Mouse (Mus musculus): ENCODE measurements around the gene Rbms2. TPM values are rescaled to one million over a fixed set of nuclear protein-coding genes. Genes with fewer than 3 reads are reported as not detected.
"Not testable (repeated sequence)": the region's sequence is repeated elsewhere in the genome, so short reads cannot be mapped to it uniquely, and the experiment has no call there.

Gene Rbms2
- total RNA-seq (2022): 10 to 100 TPM; 14.3 to 18.7 (median 17.1) TPM

DNA sequence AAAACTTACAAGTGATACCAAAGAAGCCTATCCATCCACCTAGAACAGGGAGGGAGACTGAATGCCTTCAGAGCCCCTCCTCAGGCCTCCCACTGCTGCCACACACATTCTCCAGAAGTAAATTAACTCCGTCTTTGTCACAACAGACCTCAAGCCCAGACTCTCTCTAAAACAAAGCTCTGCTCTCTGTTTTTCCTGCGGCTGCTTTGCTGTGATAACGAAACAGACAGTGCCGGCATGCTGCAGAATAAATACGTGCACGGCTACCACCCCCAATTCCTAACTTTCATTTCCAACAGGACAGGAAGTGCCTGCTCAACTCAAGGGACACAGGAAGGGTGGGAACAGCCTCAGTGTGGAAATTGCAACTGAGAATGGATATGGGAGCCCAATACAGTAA, at the start of gene Rbms2:
Gene Rbms2 (minus strand): TSS at position 309 of the 400 bp plus-strand sequence.
- DNase-seq (ENCODE audit: low spot score in 2 of 2): no peak

DNA sequence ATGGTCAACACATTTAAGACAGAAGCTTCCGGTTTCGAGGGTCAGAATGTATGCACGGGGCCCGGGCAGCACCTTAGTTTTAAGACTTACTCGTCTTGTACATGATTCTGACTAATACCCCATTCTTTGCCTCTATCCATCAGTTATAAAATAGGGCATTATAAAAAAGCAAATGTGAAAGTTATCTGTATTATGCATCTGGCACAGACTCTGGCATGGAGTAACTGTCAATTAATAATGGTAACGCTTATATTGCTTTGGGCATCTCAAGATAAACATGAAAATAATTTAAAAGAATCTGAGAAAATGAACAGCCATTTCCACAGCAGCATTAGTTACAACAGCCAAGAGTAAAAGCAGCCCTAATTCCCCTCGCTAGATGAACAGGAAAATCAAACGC, 47.9 kb upstream of the Rbms2 start:
- no peak for DNase-seq (ENCODE audit: low spot score in 2 of 2)

DNA sequence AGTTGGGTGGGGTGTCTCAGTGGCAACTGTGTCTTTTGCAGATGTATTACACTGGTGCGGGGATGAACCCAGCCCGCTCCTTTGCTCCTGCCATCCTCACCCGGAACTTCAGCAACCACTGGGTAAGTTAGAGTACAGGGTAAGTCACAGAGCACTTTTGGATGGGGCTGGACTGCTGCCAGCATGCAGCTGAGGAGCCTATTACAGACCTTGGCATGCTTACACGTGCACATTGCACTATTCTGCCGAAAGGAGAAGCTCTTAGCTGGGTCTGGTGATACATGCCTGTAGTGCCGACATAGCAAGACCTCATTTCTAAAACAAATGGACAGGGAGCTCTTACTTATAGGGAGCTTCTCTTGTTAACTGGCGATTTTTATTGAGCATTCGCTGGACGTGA, 47.5 kb upstream of the Rbms2 start:
- DNase-seq (ENCODE audit: low spot score in 2 of 2): no peak

DNA sequence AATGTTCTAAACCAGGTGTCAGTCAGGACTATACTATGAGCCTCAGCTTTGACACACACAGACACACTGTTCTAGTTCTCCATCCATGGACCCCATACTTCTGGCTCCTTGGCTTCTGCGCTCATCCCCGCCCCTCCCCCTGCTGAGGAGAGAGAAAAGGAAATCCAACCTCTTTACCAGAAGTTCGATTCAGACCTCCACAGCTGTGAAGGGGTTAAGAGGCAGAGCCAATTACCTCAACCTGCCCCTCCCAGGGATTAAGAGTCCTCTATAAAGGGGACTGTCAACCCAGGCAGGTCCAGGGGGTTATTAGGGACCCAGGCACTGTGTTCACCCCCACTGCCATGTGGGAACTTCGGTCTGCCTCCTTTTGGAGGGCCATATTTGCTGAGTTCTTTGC, 45.4 kb upstream of the Rbms2 start, which contains the start of gene Mip:
Gene Mip (plus strand): TSS at position 301 of the 400 bp plus-strand sequence.
- no peak for DNase-seq (ENCODE audit: low spot score in 2 of 2)

DNA sequence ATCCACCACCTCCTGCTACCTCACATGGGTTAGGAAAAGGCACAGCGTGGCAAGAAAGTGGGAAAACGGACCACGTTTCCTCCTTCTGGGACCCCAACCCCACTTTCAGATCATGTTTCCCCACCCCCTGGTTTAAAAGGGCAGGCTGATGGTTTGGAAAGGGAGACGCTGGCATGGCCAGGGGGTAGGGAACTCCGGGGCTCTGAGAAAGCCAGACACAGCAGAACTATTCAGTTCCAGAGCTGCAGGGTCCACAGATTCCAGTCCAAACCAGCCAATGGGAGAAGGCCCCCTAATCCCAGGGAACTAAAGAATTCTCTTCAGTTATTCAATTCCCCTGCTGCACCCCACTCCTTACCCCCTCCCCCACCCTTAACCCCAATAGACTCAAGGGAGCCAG, 45.0 kb upstream of the Rbms2 start:
- DNase-seq (ENCODE audit: low spot score in 2 of 2): no peak

DNA sequence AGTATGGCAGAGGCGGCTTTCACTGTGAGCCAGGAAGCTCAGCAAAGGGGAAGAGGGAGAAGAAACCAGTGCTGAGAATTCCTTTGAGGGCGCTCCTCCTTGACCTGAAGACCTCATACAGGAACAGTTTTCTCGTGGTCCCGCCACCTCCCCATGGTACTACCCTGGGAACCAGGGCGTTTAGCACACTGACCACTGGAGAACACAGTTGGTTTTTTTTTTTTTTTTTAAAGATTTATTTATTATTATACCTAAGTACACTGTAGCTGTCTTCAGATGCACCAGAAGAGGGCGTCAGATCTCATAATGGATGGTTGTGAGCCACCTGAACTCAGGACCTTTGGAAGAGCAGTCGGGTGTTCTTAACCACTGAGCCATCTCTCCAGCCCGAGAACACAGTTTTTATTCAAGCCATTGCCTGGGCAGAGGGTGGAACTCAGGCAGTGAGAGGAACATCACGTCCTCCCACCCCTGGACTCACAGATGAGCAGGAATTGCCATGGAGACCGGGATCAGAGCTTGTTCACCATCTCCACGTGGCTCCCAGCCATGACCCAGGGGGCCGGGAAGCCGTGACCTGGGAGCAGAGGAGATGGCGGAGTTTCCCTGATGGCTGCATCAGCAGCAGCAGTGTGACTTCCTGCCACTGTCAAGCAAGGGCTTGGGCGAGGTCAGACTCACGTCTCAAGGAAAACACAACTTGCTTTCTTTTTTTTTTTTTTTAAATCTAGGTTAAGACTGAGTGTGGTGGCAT, 41.6 kb upstream of the Rbms2 start:
- DNase-seq (ENCODE audit: low spot score in 2 of 2): no peak

DNA sequence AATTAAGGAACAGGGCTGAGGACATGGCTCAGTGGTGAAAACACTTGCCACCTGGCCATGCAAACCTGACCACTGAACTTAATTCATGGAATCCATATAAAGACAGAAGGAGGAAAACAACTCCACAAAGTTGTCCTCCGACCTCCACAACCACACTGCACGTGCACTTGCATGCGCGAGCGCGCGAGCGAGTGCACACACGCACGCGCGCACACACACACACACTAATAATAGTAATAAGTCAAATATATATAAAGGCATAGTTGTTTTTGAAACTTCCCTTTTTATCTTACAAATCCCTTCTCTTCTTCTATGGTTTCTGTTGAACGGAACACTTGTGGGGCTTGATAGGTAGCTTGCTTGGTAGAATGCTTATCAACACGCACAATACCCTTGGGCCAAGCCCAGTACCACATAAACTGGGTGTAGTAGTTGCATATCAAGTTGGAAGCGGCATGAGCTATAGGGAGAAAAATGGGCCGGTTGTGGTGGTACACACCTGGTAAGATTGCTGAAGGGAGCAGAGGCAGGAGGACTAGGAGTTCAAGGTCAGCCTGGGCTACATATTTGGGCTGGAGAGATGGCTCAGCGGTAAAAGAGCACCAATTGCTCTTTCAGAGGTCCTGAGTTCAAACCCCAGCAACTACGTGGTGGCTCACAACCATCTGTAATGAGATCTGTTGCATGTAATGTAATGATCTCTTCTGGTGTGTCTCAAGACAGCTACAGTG, 38.5 kb upstream of the Rbms2 start:
- DNase-seq (ENCODE audit: low spot score in 2 of 2): no peak

DNA sequence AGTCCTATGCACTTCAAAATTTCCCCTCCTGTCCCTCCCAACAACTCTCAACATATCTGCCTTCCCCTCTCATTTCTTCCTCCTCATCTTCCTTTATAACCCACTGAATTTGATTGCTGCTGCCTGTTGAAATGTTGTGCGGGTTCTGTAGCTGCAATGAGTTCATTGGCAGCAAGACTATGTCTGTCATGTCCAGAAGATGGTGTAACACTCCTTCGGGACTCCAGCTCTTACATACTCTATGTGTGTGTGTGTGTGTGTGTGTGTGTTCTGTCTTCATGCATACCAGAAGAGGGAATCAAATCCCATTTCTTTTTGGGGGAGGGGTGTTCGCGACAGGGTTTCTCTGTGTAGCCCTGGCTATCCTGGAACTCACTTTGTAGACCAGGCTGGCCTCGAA, 34.9 kb upstream of the Rbms2 start:
- no peak for DNase-seq (ENCODE audit: low spot score in 2 of 2)

DNA sequence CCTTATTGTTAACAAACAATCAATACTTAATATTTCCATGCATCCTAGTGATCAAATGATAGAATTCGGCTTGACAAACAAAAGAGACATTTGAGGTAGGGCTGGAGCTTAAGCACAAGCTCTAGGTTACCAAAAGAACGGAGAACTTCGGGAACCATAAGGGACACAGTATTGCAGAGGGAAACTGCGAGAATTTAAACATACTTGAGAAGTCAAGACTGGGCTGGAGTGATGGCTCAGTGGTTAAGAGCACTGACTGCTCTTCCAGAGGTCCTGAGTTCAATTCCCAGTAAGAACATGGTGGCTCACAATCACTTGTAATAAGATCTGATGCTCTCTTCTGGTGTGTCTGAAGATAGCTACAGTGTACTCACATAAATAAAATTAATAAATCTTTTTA, 34.0 kb upstream of the Rbms2 start:
- DNase-seq (ENCODE audit: low spot score in 2 of 2): not testable (repeated sequence)

DNA sequence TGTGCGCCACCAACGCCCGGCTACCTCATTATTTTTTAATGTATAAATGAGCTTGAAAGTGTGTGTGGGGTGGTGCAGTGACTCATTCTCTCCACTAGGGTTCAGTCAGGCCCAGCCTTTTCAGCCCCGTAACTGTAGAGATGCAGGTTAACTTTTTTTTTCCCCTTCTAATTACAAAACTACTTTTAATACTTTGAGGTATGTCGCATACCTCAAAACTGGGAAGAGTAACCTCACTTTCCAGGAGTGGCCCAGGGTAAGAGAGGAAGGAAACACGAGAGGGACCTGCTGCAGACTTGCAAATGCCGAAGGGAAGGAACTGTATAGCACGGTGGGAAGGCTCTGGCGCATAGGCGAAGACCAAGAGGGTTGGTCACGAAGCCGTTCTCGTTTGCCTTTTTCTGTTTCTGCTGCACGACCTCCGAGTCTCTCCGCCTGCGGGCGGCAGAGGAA, 32.8 kb upstream of the Rbms2 start:
- peak; percentile 34 to 44 for DNase-seq (ENCODE audit: low spot score in 2 of 2)

DNA sequence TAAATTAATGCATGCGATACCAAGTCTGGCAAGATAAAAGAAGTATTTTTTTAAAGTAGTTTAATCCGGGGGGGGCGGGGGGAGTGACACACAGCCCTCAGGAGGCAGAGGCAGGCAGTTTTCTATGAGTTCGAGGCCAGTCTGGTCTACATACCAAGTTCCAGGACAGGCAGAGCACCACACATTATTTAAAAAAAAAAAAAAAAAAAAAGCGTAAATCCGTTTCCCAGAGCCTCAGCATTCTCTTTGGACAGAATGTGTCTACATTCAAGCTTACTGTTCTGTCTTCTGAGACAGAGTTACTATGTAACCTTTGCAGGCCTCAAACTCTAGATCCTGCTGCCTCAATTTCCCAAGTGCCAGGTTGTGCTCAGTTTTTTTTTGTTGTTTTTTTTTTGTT, 32.1 kb upstream of the Rbms2 start:
- DNase-seq (ENCODE audit: low spot score in 2 of 2): no peak

DNA sequence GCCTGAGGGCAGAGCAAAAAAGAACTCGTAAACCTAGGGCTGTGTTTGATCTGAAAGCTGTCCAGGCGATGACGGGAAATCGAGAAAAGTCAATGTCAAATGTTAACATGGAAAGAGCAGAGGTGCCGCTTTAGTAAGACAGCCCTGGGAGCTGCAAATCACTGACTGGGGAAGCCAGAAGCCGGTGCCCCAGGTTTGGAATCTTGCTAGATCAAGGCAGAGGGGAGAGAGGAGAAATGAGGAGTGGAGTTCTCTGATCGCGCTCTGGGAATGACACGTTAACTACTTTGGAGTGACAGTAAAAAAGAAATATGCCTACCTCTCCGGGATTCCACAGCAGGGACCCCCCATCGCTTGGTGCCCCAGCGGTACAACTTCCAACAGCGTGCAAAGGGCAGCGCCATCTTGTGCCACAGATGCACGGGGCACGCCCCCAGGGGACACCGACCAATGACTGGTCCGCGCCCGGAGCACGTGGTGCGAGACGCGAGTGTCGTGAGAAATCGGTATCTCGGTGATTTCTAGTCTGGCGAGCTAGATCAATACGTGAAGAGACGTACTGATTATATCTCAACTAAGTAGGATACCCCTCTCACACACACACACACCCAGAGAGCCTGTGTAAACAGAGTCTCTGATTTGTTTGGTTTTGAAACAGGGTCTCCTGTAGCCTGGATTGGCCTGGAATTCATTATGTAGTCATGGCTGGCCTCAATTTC, 31.5 kb upstream of the Rbms2 start, which contains the start of gene Spryd4:
Gene Spryd4 (minus strand): TSS at position 418 of the 719 bp plus-strand sequence.
- DNase-seq (ENCODE audit: low spot score in 2 of 2): peak; percentile 82 to 89

DNA sequence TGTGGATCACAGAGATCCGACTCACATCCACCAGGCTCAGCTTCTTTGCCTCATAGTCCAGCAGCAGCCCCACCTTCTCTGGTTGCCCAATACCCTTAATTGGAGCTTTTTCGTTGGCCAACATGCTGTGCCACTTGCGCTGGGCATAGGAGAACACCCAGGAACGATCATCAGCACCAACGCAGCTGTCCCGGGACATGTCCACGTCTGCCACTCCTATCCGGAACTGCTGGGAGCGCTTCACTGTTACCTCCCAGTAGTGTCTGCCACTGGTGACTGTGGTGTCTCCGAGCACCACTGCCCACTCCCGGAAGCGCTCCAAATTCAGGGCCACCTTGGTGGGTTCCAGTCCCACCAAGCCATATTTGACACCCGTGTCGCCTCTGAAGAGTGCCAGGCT, 30.9 kb upstream of the Rbms2 start:
- DNase-seq (ENCODE audit: low spot score in 2 of 2): no peak

DNA sequence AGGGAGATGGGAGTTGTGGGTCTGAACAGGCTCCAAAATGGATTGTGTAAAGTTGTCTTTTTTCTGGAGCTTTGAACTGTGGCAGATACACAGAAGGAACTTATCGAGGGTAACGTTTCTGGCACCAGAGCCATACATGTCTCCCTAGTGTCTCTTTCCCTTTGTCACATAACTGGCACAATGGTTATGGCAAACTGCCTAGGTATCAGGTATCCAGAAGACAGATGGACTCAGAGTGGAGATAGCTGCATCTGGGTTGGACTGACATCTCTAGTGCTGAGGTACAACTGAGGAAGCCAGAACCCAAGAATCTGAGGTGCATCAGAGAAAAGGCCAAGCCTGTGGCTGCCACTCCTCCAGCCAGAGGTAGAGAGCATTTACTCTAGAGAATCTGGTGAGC, 30.0 kb upstream of the Rbms2 start:
- DNase-seq (ENCODE audit: low spot score in 2 of 2): no peak

DNA sequence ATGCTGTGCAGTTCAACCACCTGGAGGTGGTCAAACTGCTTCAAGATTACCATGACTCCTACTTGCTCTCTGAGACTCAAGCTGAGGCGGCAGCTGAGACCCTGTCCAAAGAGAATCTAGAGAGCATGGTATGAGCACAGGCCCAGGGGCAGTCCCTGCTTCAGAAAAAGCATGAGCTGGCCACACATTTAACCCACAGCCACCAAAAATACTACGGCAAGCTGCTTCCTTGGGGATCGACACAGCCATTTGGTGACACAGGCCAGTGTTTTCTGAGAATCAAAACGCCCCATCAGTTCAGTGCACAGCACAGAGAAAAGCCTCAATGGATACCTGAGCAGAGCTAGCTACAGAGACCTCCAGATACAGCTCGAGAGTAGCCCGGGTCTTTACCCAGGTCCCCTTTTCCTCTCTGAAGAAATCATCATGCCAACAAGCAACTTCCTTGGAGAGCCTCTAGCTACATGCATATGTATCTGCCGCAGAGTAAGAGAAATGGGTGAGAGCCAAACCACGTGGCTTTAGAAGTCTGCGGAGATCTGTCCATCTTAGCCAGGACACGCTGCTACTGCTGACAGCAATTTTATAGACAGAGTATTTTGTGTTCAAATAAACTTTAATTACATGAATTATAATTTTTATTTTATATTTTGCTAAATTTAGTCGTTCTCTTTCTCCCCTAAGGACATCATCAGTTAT, 29.4 kb upstream of the Rbms2 start:
- no peak for DNase-seq (ENCODE audit: low spot score in 2 of 2)

DNA sequence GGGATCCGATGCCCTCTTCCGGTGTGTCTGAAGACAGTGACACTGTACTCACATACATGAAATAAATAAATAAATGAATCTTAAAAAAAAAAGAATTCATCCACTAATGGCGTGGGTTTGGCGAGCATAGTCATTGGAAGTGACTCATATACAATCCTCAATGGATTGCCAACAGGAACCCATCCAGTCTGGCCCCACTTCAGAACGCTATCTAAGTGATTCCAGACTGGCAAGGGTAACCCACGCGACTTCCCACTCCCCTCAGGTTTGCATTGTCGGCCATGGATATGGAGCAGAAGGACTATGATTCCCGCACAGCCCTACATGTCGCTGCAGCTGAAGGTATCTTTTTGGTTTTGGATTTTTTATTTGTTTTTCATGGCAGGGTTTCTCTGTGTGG, 28.2 kb upstream of the Rbms2 start:
- no peak for DNase-seq (ENCODE audit: low spot score in 2 of 2)

DNA sequence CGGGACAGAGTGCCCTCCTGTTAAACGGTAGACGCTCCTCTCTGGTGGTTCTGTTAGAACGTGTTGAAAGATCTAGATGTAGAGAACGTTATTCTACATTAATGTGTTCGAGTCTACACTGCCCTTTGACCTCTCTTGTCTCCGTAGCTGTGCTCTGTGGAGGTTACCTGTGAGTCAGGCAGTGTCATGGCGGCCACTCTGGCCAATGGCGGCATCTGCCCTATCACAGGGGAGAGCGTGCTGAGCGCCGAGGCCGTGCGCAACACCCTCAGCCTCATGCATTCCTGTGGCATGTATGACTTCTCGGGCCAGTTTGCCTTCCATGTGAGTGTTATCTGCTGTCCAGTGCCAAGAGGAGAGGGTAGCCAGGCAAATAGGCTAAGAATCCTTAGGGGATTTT, 24.8 kb upstream of the Rbms2 start:
- DNase-seq (ENCODE audit: low spot score in 2 of 2): no peak

DNA sequence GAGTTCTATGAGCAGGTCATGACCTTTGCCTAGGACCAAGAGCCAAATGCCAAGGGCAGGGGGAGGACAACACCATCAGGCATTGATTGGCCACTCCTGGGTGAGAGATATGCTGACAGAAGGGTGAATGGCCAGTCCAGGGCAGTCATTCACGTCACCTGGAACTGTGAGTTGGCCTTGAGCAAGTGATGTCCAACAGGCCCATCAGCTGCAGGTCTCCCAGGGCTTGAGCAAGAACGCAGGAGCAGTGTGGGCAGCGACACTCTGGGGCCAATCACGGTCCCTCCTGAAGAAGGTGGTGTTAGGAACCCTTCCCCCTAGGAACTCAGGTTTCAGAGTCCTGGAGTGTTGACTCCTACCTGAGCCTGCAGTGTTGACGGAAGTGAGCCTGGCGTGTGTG, 21.8 kb upstream of the Rbms2 start:
- no peak for DNase-seq (ENCODE audit: low spot score in 2 of 2)

DNA sequence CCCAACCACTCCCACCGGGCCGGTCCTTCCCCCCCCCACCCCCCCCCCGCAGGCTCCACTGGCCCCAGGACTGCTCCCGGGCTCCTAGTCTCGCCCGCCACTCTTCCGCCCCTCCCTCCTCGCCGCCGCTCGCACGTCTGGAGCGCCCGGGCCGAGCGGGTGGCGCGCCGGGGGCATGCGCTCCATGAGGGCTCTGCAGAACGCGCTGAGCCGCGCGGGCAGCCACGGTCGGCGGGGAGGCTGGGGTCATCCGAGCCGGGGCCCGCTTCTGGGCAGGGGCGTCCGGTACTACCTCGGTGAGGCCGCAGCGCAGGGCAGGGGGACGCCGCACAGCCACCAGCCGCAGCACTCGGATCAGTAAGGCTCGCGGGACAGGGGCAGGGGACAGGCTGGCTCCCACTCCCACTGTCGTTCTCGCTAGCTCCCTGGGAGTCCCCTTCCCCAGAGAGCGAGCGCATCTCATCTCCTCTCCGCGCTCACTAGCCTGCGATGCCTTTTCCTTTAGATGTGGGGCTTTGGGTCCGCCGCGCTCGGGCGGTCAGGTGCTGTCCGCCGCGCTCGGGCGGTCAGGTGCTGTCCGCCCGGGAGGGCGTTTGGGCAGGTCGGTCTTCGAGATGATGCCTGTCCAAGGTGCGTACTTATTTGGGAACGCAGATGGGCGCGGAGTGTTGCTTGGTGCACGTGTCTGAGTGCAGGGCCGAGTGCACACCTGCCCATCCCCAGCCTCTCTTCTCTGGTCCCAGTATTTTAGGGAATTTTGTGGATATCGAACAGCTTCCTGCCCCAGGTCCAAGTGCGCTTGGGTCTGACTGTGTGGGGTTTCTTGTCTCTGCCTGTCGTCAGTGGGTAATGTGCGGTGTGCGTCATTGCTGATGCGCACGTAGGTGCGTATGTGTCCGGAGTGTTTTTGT, 14.7 kb upstream of the Rbms2 start:
- peak; percentile 59 for DNase-seq (ENCODE audit: low spot score in 2 of 2)

DNA sequence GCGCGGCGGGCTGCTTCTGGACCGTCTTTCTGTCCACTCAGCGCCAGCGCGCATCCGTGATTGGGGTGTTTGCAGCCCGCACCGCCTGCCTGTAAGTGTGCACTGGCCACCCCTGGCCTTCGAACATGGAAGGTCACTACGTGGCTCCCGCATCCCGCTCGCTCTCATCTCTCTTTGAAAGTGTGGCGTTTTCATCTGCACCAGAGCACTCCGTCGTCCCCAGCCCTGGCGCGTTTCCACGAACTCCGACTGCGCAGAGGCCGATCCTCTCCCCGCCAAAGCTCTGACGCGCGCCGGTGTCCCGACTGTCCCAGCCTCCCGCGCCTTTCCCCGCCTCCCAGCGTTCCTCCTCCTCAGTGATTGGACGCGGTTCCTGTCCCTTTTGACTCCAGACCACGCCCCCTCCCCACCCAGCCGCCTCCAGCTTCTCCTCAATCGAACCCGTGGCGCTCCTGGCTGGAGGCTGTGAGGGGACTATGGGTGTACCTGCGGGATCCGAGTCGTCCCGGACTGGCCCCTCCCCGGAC, 14.0 kb upstream of the Rbms2 start, which contains the start of gene Gls2:
Gene Gls2 (plus strand): TSS at position 434 of the 527 bp plus-strand sequence.
- DNase-seq (ENCODE audit: low spot score in 2 of 2): peak; percentile 96
